Mouse (Mus musculus): ENCODE results near the gene Dstn. TPM values are rescaled to one million over a fixed set of nuclear protein-coding genes. Genes with fewer than 3 reads are reported as not detected.

The Dstn gene
- total RNA-seq (2021), result 100 to 1,000 TPM; 199 to 209 TPM

- DNase-seq, result peak; percentile 96
Measured at GRCm38 (mm10) chr2:143914760-143915599, at the start of gene Dstn. Dstn (plus strand) TSS chr2:143915320.

DNA sequence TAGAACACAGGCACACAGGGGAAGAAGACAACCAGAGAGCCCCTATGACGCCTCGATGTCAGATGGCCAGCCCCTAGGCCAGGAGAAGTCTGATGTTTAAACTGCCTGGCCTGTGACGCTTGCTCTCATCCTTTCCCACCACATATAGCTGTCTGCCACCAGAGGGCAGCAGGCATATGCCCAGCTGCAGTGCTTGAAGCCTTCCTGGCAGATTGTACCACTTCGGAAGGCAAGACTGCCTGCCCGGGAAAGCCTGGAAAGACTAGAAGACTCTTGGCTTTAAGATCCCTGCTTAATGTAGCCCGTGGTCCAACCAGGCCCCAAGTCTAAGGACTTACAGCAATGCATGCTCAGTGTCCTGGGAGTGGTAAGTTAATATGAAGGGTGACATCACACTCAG lies 47.8 kb upstream of the Dstn start:
- peak; percentile 68 to 69 for DNase-seq

GRCm38 (mm10) chr2:143870936-143871688 lies 44.0 kb upstream of the Dstn start:
- DNase-seq, result no peak

DNA sequence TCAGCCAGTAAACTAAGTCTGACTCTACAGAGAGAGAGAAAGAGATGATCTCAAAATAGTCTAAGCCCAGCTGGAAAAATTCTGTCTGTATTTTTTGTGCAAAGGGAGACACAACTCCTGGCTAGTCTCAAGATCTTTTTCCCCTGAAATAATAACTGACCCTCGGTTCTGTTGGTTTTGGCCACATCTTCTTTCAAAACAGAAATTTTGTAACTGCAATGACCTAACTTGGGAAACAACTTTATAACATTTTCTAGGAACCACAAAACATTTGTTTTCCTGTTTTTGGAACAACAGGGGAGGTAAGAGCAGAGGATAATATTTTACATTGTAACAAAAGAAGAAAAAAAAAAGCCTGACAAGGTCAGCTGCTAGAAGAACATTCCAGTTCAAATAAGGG lies 39.1 kb upstream of the Dstn start:
- no peak for DNase-seq

GRCm38 (mm10) chr2:143876929-143877632 lies 38.0 kb upstream of the Dstn start:
- no peak for DNase-seq

DNA sequence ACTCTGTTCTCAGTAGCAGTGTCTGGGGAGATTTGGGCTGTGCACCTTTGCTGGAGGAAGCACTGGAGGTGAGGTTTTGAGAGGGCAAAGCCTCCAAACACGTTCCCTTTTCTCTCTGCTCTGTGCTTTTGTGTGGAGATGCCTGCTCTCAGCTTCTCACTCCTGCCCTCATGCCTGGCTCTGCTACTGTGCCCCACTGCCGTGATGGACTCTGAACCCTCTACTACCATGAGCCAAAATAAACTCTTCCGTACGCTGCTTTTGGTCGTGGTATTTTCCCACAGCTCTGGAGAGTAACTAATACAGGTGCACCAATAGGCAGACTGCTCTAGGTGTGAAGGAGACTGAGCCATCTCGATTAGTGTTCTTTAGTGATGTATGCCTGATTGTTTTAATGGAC lies 35.8 kb upstream of the Dstn start:
- DNase-seq, result no peak

DNA sequence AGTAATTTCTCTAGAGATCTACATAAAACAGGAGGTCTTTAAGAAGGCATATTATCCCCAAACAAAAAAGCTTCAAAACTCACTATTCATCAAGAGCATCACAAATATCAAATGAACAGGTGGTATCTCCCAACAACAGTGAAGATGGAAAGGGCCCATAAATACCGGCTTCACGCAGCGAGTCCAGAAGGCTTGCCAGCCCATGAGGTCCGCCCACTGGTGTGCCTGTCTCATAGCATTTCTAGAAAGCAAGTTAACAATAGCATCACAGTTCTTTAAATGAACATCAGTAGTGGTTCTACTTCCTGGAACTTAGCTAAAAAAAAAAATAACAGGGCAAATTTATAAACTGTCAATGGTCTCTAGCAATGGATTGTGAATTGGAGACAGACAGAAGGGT lies 33.1 kb upstream of the Dstn start:
- peak; percentile 25 to 51 for DNase-seq

GRCm38 (mm10) chr2:143882606-143883288 lies 32.4 kb upstream of the Dstn start:
- no peak for DNase-seq

GRCm38 (mm10) chr2:143889131-143889859 lies 25.8 kb upstream of the Dstn start:
- DNase-seq, result no peak

- DNase-seq, result no peak
Measured at GRCm38 (mm10) chr2:143889860-143890433, 25.2 kb upstream of the Dstn start.

GRCm38 (mm10) chr2:143891302-143892048 lies 23.6 kb upstream of the Dstn start:
- DNase-seq, result no peak

- no peak for DNase-seq
Measured at GRCm38 (mm10) chr2:143899470-143900220, 15.5 kb upstream of the Dstn start.

DNA sequence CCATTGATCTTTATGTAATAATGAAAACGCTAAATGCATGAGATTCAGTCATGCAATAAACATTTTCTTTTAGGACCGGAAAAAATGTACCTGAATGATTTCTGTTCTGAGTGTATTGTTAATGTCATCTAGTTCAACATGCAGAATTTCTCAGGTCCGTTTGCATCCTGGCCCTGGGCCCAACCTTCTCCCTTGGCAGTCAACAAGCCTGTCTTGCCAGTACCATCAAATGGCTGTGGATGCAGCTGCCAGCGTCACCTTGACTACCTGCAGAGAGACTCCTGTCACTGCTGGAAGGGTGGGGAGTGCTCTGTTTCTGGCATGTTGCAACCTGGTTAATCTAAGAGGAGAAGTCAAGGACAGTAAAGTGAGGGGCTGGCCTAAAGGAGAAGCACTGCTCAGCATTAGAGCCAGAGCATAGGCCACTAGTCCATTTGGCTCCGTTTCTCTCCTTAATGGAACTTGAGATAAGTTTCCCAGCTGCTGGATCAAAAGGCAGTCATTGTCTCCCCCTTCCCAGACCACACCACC lies 14.2 kb upstream of the Dstn start:
- DNase-seq, result no peak

- DNase-seq, result no peak
Measured at GRCm38 (mm10) chr2:143903376-143904045, 11.6 kb upstream of the Dstn start.

GRCm38 (mm10) chr2:143904896-143905295 lies 10.2 kb upstream of the Dstn start:
- DNase-seq, result no peak

DNA sequence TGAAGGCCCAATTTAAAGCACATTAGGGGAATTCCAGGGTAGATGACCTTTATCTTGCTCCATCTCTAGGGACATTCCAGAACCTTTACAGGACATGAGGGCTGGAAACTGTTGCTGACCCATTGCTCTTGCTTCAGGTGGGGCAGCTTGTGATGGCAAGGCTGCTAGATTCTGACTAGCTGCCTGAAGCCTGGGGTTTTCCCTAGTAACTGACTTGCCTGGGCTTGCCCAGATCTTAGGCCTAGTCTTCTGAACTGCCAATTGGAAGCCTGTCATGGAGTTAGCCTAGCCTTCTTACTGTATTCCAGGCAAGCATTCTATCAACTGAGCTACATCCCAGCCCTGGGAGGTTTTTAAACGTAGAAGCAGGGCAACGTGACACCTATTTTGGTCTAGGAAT lies 5.9 kb upstream of the Dstn start:
- no peak for DNase-seq

DNA sequence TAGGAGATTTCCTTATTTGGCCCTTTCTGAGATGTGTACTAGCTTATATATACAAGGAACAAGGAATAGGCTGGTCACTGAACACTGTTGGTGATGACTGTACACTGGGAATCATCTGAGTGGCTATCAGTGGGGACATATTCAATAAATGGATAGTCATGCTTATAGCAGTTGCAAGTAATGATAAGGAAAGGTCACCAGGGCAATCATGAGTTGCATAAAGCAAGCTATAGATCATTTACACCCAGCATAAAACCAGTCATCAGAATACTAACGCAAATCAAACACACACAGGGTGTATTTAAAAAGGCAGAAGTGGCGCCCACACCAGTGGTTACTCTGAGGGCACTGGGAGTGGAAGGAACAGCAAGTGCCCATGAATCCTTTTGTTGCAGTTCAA lies 2.9 kb upstream of the Dstn start:
- no peak for DNase-seq

DNA sequence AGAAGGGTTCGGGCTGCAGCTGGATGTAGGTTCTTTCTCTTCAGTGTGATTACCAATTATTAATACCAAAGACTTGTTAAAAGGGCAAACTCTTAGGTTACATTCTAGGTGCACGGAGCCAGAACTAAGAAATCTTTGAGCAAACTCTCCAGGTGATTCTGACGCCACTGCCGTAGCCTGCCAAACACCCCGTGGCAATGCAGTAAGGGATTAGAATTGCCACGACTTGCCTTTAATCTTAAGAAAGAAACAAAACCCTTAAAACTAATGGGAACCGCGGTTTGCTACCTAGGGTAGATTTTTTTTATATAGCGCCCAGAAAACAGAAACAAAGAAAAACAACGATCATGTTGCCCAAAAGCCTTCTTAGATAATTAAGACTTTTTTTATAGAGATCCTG lies 899 bp upstream of the Dstn start:
- no peak for DNase-seq

- DNase-seq, result no peak
Measured at GRCm38 (mm10) chr2:143915600-143916135, 548 bp downstream of the Dstn start.
